Mouse (Mus musculus) CH12.LX (cell line): ENCODE measurements around the gene Dennd1a.

ENCODE experiments used
- CTCF ChIP-seq, 2 experiments: IDR thresholded peaks in 1 of 2; conservative IDR thresholded peaks in 1 of 2; 2 replicates each; pipeline ENCODE4 v1.5.1; 2011 to 2012; ENCODE audit warnings: low read depth in 2 of 2, low read length in 2 of 2, improper control_type of control experiment in 1 of 2, inconsistent platforms in 1 of 2, mild to moderate bottlenecking in 1 of 2, moderate library complexity in 1 of 2
- E2F4 ChIP-seq: IDR thresholded peaks from 2 replicates; pipeline ENCODE4 v1.6.1; 2011; ENCODE audit warnings: low read depth, low read length, improper control_type of control experiment; ENCODE audit not compliant: insufficient replicate concordance
- EP300 ChIP-seq: IDR thresholded peaks from 2 replicates; pipeline ENCODE4 v1.6.1; 2011; ENCODE audit warnings: low read length, improper control_type of control experiment
- HCFC1 ChIP-seq: IDR thresholded peaks from 2 replicates; pipeline ENCODE4 v1.6.1; 2012; ENCODE audit warnings: low read depth, mild to moderate bottlenecking, inconsistent platforms, low read length, improper control_type of control experiment
- MXI1 ChIP-seq: IDR thresholded peaks from 2 replicates; pipeline ENCODE4 v1.6.1; 2011; ENCODE audit warnings: mild to moderate bottlenecking, low read depth, low read length, improper control_type of control experiment
- NRF1 ChIP-seq: IDR thresholded peaks from 2 replicates; pipeline ENCODE4 v1.6.1; 2014; ENCODE audit warnings: low read depth, mild to moderate bottlenecking, inconsistent platforms, low read length, improper control_type of control experiment, moderate library complexity
- POLR2A ChIP-seq: IDR thresholded peaks from 2 replicates; pipeline ENCODE4 v1.6.1; 2011; ENCODE audit warnings: low read depth, mild to moderate bottlenecking, improper control_type of control experiment, low read length
- USF1 ChIP-seq: IDR thresholded peaks from 2 replicates; pipeline ENCODE4 v1.6.1; 2014; ENCODE audit warnings: low read depth, mild to moderate bottlenecking, inconsistent platforms, low read length, improper control_type of control experiment
- ZKSCAN1 ChIP-seq: IDR thresholded peaks from 2 replicates; pipeline ENCODE4 v1.6.1; 2012; ENCODE audit warnings: low read depth, inconsistent platforms, low read length, improper control_type of control experiment, borderline replicate concordance

DNA sequence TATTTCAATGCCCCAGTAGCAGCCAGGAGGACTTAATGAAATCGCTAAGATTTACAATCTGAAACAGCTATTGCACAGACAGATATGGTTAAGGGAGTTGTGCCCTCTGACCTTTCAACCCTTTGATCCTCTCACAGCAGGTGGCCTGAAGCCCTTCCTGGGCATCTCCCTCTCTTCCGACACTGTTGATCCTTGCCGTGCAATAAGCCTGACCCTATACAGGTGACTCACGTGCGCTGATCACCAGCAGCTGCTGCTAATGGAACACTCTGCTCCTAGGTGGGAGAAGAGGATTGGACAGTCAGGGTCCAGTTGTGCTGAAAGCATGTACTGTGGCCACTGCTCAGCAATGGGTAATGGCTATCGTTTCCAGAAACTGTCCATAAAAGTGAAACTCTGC lies 314.6 kb downstream of the Dennd1a start:
- TF ChIP-seq ZKSCAN1 (no peak), NRF1 (no peak), MXI1 (no peak), EP300 (no peak), HCFC1 (no peak), E2F4 (no peak), CTCF (conservative IDR thresholded peaks at IDR 0.05 in 1 of 2, IDR thresholded peaks at IDR 0.05 in 1 of 2; ENCODE audit: low read depth in 2 of 2, low read length in 2 of 2) (no peak), POLR2A (no peak), USF1 (no peak)
